Comparison of ENCODE assay signal across 14 mouse cellular contexts in the genomic region with DNA sequence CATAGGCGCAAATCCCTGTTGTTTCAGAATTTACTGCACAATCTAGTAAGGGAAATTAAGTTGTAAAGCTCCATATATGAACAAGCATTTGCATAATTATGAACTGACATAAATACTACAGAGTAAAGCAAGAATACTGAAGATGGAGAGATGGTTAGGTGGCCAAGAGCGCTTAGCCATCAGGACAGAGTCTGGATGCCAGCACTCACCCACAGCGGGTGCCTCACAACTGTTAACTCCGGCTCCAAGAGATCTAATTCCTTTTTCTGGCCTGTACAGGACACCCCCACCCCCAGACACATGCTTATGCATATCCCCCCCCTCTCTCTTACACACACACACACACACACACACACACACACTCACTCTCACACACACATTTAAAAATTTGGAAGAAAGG.
"Had no signal": no experiment of that assay in that cellular context is flagged by ENCODE, and none has a peak within 500 bp of the region (broad histone marks: within the 10 kb centered on the region; RNA-seq: fewer than 3 reads in every experiment).

No protein-coding gene starts in this region.

- H3K4me2 ChIP-seq: limb, embryonic 12.5 days; liver, embryonic 13.5 days; lung, embryonic 15.5 days; midbrain, embryonic 11.5 days; midbrain, embryonic 15.5 days; neural tube, embryonic 12.5 days had no signal

- H3K27me3 ChIP-seq: limb, embryonic 12.5 days; liver, embryonic 13.5 days; lung, embryonic 15.5 days; megakaryocyte, embryonic 14.5 days; midbrain, embryonic 15.5 days; neural tube, embryonic 12.5 days had no signal

- DNase-seq: liver; liver, embryonic 13.5 days; liver, postnatal 0 days; lung, postnatal 14 days; thymus, postnatal 4 days had no signal

- H3K9ac ChIP-seq: limb, embryonic 12.5 days; liver, embryonic 13.5 days; liver, postnatal 0 days; lung, embryonic 15.5 days; midbrain, embryonic 15.5 days; neural tube, embryonic 12.5 days had no signal

- H3K36me3 ChIP-seq: midbrain, embryonic 15.5 days had no signal

- ATAC-seq: liver, postnatal 0 days; midbrain, embryonic 15.5 days had no signal

- H3K9me3 ChIP-seq: limb, embryonic 12.5 days; liver, embryonic 13.5 days; lung, embryonic 15.5 days; megakaryocyte, embryonic 14.5 days; midbrain, embryonic 15.5 days; neural tube, embryonic 12.5 days had no signal

- H3K4me3 ChIP-seq: layer of hippocampus, adult 2 months; limb, embryonic 12.5 days; liver, embryonic 13.5 days; lung, embryonic 15.5 days; megakaryocyte, embryonic 14.5 days; midbrain, embryonic 15.5 days; neural tube, embryonic 12.5 days had no signal

- H3K27ac ChIP-seq: layer of hippocampus, adult 2 months; limb, embryonic 12.5 days; liver, embryonic 13.5 days; lung, embryonic 15.5 days; macrophage; midbrain, embryonic 15.5 days; neural tube, embryonic 12.5 days; stomach, postnatal 0 days had no signal

- H3K4me1 ChIP-seq: neural tube, embryonic 12.5 days had no signal
